Mouse (Mus musculus) heart, adult 18-20 months (tissue): ENCODE results near the gene Hoxd11. TPM values are rescaled to one million over a fixed set of nuclear protein-coding genes. Genes with fewer than 3 reads are reported as not detected.
A peak's percentile ranks its signal among the peaks of the same experiment; 100 is the strongest.

Experiments
- DNase-seq, 2 experiments: peaks; one replicate each; pipeline ENCODE4 v3.0.0; 2021 to 2022; ENCODE audit warnings: mixed read lengths in 1 of 2
- total RNA-seq, 2 experiments: library from RNA; stranded (reverse); gene quantifications; 2 replicates each; pipeline ENCODE4 v1.2.3; 2021

Gene Hoxd11
- total RNA-seq, 2 experiments from 2014 or later: not detected

- no peak for DNase-seq
Measured at GRCm38 (mm10) chr2:74681594-74682531, 2.5 kb downstream of the Hoxd11 start.

GRCm38 (mm10) chr2:74682796-74683195 lies 3.4 kb downstream of the Hoxd11 start:
- no peak for DNase-seq

DNA sequence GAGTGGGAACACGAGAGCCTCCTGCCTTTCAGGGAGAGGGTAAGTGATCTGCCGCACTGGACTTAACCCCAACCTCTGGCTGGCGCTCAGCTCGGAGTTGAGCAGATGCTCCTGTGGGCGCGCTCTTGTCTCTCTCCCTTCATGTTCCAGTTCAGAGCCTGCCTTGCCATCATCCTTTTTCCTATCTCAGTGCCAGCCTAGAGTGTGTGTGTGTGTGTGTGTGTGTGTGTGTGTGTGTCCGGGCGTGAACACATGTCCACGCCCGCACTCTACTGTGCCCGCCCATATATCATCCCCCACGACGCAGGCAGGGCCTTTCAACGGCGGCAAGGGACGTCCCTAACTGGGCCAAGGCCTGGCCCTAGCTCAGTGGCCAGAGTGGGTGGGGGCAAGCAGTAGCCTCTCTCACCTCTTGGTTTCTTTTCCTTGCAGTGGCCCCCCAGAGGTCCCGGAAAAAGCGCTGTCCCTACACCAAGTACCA lies 4.2 kb downstream of the Hoxd11 start:
- DNase-seq: no peak

GRCm38 (mm10) chr2:74684106-74684505 lies 4.7 kb downstream of the Hoxd11 start:
- DNase-seq: no peak

DNA sequence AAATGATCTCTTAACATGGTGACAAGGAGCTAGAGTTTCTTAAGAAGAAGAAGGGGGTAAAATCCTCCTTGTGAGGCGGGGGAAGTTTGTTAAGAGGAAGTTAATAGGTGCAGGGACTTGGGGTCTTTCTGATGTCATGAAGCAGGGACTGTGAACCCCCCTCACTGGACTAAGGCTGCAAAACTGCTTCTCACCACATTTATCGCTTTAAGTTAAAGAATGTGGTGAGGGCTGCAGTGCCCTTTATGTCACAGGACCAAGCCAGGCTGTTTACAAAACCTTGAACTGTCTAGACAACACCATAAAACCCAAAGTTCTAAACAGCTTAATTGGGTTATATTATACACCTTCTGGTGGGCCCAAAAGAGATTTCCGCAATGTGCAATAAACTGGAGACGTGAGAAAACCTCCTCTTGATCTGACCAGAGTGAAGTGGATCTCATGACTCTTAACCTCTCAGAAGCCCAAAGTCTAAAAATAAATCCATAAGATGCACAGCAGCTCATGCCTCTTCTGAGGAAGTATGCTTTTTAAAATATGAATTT lies 5.8 kb downstream of the Hoxd11 start:
- no peak for DNase-seq

DNA sequence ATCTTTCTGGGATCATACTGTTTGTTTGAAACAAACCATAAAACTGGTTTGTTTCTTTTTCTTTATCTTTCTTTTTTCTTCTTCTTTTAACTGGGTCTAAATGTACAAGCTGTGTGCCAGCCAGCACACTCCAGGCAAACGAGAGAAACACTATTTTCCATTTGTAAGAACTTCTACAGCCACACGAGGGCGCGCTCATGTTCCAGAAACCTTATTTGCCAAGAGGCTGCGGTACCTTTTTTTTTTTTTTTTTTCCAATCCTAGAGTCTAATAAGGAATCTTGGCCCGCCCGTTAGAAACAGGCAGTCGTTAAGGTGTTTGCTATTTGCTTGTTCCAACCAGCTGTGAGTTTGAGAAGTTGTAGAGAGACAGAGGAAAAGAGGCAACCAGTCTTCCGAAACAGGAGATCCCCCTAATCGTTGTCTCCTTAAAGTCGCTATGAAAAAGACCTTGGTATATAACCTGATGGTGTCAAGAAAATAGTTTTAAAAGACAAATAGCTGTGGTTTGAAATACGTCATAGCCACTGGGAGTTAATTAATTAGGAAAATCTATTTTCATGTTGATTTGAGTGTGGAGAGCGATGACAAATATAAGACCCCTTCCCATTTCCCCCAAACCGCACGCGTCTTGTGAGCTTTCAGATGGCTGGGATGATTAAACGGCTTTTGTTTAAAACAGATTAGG lies 7.1 kb downstream of the Hoxd11 start:
- DNase-seq: peak; percentile 52 to 74

GRCm38 (mm10) chr2:74686988-74687697 lies 7.8 kb downstream of the Hoxd11 start:
- DNase-seq: no peak

DNA sequence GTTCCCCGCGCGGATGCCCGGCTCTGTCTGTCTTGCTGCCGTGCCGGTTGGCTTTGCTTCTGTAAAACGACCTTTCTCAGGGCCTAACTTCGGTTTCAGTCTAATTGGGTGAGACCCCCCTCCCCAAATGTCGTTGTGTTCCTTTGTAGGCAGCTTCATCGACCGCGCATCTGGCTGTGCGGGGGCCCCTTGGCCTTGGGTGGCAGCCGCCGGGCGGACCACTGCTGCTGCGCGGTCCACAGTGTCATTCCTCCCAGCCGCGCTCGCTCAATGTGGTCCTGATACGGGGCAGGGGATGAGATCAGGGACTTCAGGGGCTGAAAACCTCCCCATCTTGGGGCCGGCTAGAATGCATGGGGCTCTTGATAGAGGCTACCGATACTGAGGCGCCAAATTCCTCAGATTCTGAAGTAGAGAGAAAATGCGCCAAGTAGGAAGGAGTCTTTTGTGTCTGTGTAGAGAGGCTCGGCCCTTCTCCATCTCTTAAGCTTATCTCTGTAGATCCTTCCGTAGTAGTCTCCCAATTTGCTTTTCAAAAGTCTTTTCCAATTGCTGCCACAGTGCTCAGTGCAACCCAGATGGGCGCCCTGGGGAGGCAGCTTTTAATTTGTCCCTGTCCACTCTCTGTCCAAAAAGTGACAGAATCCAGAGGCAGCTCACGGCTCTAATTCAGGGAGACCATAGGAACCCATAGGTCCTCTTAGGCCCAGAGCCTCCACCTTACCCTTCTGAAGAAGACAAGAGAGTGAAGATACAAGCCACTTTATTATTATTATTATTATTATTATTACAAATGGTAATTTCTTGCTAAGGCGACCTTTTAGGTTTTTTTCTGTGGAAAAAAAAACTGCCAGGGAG lies 8.6 kb downstream of the Hoxd11 start:
- DNase-seq: no peak

DNA sequence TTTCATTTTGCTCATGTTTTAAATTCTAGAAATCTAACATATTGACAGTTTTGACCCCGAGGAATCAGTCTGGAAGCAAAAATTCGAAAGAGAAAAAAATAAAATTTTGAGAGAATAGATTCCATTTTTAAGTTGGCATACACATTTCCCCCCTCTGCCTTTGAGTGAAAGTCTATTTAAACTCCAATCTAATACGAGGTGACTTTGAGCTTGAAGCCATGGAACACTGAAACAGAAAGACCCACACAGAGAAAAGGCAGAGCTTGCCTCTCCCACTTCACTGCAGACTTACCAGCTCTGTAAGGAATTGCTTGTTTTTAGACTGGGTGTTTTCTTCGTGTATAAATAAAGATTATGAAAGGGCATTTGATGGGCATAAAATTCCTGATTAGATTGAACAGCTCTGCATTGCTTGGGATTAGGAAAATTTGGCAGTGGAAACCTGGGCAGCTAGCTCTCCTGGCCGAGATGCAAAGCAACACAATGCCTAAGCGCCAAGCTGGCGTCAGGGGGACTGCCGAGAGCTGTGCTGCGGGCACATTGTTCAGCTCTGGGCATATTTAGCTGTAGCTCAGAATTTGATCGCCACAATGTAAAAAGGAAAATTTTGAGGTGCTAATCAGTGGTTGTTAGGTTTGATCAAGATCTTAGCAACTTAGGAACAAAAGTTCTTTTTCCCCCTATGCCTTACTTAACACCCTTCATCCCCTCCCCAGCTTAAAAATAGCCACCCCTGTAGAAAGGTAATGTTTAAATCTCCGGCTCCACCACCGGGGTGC lies 9.6 kb downstream of the Hoxd11 start:
- DNase-seq: no peak

- no peak for DNase-seq
Measured at GRCm38 (mm10) chr2:74689574-74690337, 10.4 kb downstream of the Hoxd11 start.

- DNase-seq: no peak
Measured at GRCm38 (mm10) chr2:74690338-74690716, 11.0 kb downstream of the Hoxd11 start.

DNA sequence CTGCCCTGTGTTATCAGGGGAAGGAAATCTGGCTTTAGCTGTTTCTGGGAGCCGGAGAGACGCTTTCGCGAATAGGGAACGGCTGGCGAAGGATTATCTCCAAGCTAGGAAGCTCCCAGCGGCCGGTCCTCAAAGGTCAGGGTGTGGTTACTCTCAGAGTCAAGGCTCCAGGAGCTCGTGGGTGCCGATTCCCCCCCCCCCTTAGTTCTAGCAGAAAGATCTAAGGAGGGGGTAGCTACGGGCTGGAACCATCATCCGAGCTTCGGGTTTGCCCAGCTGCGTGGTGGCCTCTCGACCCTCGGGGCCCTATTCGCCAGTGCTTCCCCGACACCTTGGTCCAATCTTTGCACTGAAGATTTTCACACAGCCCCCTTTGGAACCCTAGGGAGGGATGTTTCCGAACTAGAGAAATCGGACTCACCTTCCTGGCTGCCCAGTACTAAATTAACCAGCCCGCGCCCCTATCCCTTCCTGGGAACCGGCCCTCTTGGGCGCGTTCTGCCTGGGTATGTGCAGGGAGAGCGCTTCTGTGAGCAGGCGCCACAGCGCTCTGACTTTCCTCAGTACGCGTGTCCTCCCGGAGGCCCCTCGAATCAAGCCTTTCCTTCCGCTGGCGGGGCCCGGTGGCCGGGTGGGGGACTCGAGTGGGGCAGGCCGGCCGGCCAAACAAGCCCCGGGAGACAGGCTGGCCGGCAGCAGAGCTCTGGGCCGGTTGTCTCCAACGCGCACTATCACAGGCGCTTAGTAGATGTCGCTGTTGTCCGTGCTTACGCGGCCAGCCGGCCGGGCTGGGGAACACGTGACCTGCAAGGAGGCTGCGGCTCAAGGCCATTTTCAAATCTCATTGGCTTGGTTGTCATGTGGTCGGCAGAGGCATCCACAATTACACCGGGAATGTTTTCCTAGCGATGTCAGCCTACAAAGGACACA lies 11.9 kb downstream of the Hoxd11 start, which contains the start of gene Hoxd10:
Gene Hoxd10, plus strand, starts transcription at position 903 of the 930 bp plus-strand sequence.
- peak in 1 of 2 experiments; percentile 50 for DNase-seq

DNA sequence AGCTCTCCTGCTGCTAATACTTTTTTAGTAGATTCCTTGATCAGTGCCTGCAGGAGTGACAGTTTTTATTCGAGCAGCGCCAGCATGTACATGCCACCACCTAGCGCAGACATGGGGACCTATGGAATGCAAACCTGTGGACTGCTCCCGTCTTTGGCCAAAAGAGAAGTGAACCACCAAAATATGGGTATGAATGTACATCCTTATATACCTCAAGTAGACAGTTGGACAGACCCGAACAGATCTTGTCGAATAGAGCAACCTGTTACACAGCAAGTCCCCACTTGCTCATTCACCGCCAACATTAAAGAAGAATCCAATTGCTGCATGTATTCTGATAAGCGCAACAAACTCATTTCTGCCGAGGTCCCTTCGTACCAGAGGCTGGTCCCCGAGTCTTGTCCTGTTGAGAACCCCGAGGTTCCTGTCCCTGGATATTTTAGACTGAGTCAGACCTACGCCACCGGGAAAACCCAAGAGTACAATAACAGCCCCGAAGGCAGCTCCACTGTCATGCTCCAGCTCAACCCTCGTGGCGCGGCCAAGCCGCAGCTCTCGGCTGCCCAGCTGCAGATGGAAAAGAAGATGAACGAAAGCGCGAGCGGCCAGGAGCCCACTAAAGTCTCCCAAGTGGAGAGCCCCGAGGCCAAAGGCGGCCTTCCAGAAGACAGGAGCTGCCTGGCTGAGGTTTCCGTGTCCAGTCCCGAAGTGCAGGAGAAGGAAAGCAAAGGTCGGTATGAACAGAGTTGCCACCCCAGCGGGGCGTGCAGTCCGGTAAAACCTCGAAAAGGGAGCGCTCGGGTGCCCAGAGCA lies 12.8 kb downstream of the Hoxd11 start:
- DNase-seq: no peak

GRCm38 (mm10) chr2:74692808-74693431 lies 13.6 kb downstream of the Hoxd11 start:
- no peak for DNase-seq

GRCm38 (mm10) chr2:74693432-74693827 lies 14.1 kb downstream of the Hoxd11 start:
- no peak for DNase-seq

DNA sequence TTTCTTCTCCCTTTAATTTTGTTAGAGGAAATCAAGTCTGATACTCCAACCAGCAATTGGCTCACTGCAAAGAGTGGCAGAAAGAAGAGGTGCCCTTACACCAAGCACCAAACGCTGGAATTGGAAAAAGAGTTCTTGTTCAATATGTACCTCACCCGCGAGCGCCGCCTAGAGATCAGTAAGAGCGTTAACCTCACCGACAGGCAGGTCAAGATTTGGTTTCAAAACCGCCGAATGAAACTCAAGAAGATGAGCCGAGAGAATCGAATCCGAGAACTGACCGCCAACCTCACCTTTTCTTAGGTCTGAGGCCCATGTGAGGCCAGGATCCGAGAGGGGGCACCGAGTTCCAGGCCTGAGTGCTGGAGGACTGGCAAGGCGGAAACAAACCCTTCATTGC lies 14.7 kb downstream of the Hoxd11 start:
- DNase-seq: no peak

DNA sequence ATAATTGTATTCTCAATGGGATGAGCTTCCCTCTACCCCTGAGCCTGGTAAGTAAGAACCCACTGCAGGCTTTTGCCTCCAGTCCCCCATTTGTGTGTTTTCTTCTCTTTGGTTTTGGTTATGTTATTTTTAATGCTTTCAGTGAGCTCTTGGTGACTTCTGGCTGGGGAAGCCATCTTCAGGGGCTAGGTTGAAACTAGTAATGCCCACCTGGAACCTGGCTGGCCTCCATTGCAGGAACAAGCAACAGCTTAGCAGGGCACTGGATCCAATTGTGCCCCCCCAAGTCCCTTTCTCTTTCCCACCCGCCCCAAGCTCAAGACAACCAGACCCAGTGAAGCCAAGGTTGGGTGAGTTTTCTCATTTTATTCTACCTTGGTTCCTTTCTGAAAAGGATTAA lies 16.0 kb downstream of the Hoxd11 start:
- DNase-seq: no peak
